Mouse (Mus musculus): ENCODE data around the gene Sgtb.

- TF ChIP-seq CHD2 (IDR thresholded peaks at IDR 0.05; ENCODE audit: low read depth, low read length), result no peak
- TF ChIP-seq HCFC1 (IDR thresholded peaks at IDR 0.05; ENCODE audit: borderline replicate concordance, insufficient read depth, low read length), result no peak
- TF ChIP-seq ZNF384 (IDR thresholded peaks at IDR 0.05; ENCODE audit: low read depth, low read length), result no peak
These were observed 428 bp downstream of the Sgtb start for GRCm38 (mm10) chr13:104109816-104110521.
